Mouse (Mus musculus) frontal cortex, postnatal 14 days (tissue): ENCODE measurements at regions not wholly inside any gene's neighbourhood (a gene's known extent, or its start where the extent isn't known, plus 50 kb on each side); places are given as distances from the start of the nearest gene placed in this dataset.

Experiments
- DNase-seq, 2 experiments: peaks; one replicate each; pipeline ENCODE4 v3.0.0; 2022; ENCODE audit warnings: low spot score in 2 of 2

DNA sequence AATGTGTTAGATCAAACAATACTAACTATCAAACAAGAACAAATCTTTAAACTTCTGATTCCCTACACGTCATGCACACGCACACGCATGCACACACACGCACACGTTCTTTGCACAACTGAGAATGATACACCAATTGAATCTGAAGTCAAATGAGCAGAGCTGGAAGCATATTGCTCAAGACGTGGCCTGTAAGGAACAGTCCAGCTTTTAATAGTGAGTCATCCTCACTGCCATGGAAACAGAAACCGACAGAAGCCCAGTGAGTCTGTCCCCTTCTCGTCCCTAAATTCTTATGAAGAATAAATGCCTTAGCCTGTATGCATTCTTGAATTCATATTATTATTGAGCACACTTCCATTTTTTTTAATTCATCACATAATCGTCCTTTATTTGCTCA lies 75.7 kb upstream of the Magi3 start:
- DNase-seq = no peak

GRCm38 (mm10) chr3:104295015-104295719 lies 75.0 kb upstream of the Magi3 start:
- no peak for DNase-seq

- DNase-seq = no peak
These were observed 73.7 kb upstream of the Magi3 start for GRCm38 (mm10) chr3:104293869-104294268.

GRCm38 (mm10) chr3:104288970-104289680 lies 69.0 kb upstream of the Magi3 start:
- no peak for DNase-seq

- DNase-seq = no peak
These were observed 67.7 kb upstream of the Magi3 start for GRCm38 (mm10) chr3:104287900-104288299.

DNA sequence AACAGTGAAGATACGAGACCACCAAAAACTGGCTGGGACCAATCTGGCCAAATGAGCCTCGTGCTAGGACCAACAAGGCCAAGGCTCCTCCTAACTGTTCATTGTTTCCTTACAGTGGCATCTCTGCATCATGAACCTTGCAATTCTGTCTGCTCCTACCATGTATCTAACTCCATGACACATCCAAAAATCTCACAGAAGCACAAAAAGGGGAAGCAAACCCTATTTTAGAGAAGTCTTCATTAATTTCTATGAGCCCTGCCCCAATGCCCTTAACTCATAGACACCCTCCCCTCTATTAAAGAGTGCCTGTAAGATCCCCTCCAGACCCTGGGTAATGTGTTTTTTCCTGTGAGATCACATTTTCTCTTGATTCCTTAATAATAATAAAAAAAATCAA lies 64.8 kb upstream of the Magi3 start:
- no peak for DNase-seq

GRCm38 (mm10) chr3:104283855-104284254 lies 63.7 kb upstream of the Magi3 start:
- DNase-seq = no peak

DNA sequence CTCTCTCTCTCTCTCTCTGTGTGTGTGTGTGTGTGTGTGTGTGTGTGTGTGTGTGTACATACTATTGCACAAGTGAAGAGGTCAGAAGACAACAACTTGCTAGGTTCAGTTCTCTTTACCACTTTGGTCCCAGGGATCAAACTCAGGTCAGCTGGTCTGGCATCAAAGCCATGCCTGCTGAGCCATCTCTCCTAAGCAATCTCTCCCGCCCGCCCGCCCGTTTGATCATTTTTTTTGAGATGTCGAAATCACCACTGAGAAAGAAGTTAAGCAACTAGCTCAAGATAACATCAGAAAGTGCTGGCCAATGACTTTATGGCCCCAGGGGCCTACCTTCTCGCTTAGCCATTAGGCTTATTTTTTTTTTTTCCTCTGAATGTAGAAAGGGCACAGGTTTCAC lies 59.3 kb upstream of the Magi3 start:
- DNase-seq = no peak

GRCm38 (mm10) chr3:104274718-104275302 lies 54.6 kb upstream of the Magi3 start:
- DNase-seq = no peak

- DNase-seq = no peak
These were observed 53.9 kb upstream of the Magi3 start for GRCm38 (mm10) chr3:104274084-104274483.
